Mouse (Mus musculus) MEL (cell line): ENCODE data around the gene Sumf1. TPM values are rescaled to one million over a fixed set of nuclear protein-coding genes. Genes with fewer than 3 reads are reported as not detected.

ENCODE experiments used
- DNase-seq: peaks from one replicate; pipeline ENCODE4 v3.0.0; 2011; ENCODE audit warnings: low read depth, low spot score
- H3K27ac ChIP-seq: 2 replicates; pipeline ENCODE4 v1.5.1; 2012; ENCODE audit warnings: low read depth, mild to moderate bottlenecking, control low read depth, low read length, moderate library complexity; ENCODE audit not compliant: control insufficient read depth
- H3K27me3 ChIP-seq, 2 experiments: fragments of 150-350 bp in 1 of 2; sonication (generic) in 1 of 2; 2 replicates each; pipeline ENCODE4 v1.6.1; 2012; ENCODE audit warnings: low read length in 2 of 2, mild to moderate bottlenecking in 2 of 2, improper control_type of control experiment in 1 of 2, moderate library complexity in 1 of 2; ENCODE audit not compliant: insufficient read depth in 2 of 2, control insufficient read depth in 1 of 2
- H3K36me3 ChIP-seq, 2 experiments: 2 replicates each; pipeline ENCODE4 v1.6.1; 2012 to 2014; ENCODE audit warnings: low read length in 2 of 2, improper control_type of control experiment in 1 of 2, inconsistent platforms in 1 of 2, mild to moderate bottlenecking in 1 of 2; ENCODE audit not compliant: insufficient read depth in 2 of 2, control insufficient read depth in 1 of 2
- H3K4me1 ChIP-seq, 2 experiments: fragments of 150-350 bp in 1 of 2; sonication (generic) in 1 of 2; 2 replicates each; pipeline ENCODE4 v1.6.1; 2012; ENCODE audit warnings: low read length in 2 of 2, improper control_type of control experiment in 1 of 2, mild to moderate bottlenecking in 1 of 2; ENCODE audit not compliant: insufficient read depth in 2 of 2, control insufficient read depth in 1 of 2
- H3K4me3 ChIP-seq, 2 experiments: fragments of 150-350 bp in 1 of 2; sonication (generic) in 1 of 2; 2 replicates each; pipeline ENCODE4 v1.5.1; 2012; ENCODE audit warnings: low read depth in 2 of 2, low read length in 2 of 2, mild to moderate bottlenecking in 2 of 2, moderate library complexity in 2 of 2, control low read depth in 1 of 2, improper control_type of control experiment in 1 of 2; ENCODE audit not compliant: control insufficient read depth in 1 of 2, insufficient read depth in 1 of 2
- H3K79me2 ChIP-seq: 2 replicates; pipeline ENCODE4 v1.6.1; 2012; ENCODE audit warnings: mild to moderate bottlenecking, low read length, moderate library complexity; ENCODE audit not compliant: control insufficient read depth, poor library complexity, insufficient read depth
- H3K9ac ChIP-seq: 2 replicates; pipeline ENCODE4 v1.6.1; 2012; ENCODE audit warnings: low read depth, mild to moderate bottlenecking, control low read depth, low read length, moderate library complexity; ENCODE audit not compliant: control insufficient read depth, poor library complexity, severe bottlenecking
- H3K9me3 ChIP-seq: fragments of 150-350 bp; sonication (generic); replicated peaks from 2 replicates; pipeline ENCODE4 v1.6.1; 2012; ENCODE audit warnings: mild to moderate bottlenecking, low read length, improper control_type of control experiment, moderate library complexity; ENCODE audit not compliant: insufficient read depth
- BHLHE40 ChIP-seq: IDR thresholded peaks from 2 replicates; pipeline ENCODE4 v1.6.1; 2012; ENCODE audit warnings: low read depth, mild to moderate bottlenecking, inconsistent platforms, low read length, improper control_type of control experiment, borderline replicate concordance
- CHD1 ChIP-seq: IDR thresholded peaks from 2 replicates; pipeline ENCODE4 v1.6.1; 2012; ENCODE audit warnings: low read depth, mild to moderate bottlenecking, inconsistent platforms, low read length, improper control_type of control experiment
- CTCF ChIP-seq, 3 experiments: IDR thresholded peaks in 2 of 3; conservative IDR thresholded peaks in 1 of 3; 2 replicates each; pipeline ENCODE4 v1.5.1; 2011 to 2012; ENCODE audit warnings: low read length in 3 of 3, low read depth in 2 of 3, mild to moderate bottlenecking in 2 of 3, improper control_type of control experiment in 1 of 3, inconsistent platforms in 1 of 3, mixed read lengths in 1 of 3, moderate library complexity in 1 of 3; ENCODE audit not compliant: control insufficient read depth in 1 of 3, insufficient read depth in 1 of 3, poor library complexity in 1 of 3, severe bottlenecking in 1 of 3
- GABPA ChIP-seq: IDR thresholded peaks from 2 replicates; pipeline ENCODE4 v1.6.1; 2012; ENCODE audit warnings: low read depth, mild to moderate bottlenecking, inconsistent platforms, low read length, improper control_type of control experiment, moderate library complexity
- JUND ChIP-seq: IDR thresholded peaks from 2 replicates; pipeline ENCODE4 v1.6.1; 2011; ENCODE audit warnings: low read depth, mild to moderate bottlenecking, improper control_type of control experiment, low read length
- MAX ChIP-seq: IDR thresholded peaks from 2 replicates; pipeline ENCODE4 v1.6.1; 2011; ENCODE audit warnings: low read length, improper control_type of control experiment
- MEF2A ChIP-seq: IDR thresholded peaks from 2 replicates; pipeline ENCODE4 v1.6.1; 2014; ENCODE audit warnings: low read depth, mild to moderate bottlenecking, inconsistent platforms, low read length, improper control_type of control experiment; ENCODE audit not compliant: poor library complexity, insufficient replicate concordance, severe bottlenecking; ENCODE audit errors: extremely low read depth
- MXI1 ChIP-seq: IDR thresholded peaks from 2 replicates; pipeline ENCODE4 v1.6.1; 2011; ENCODE audit warnings: mild to moderate bottlenecking, low read depth, low read length, improper control_type of control experiment
- NELFE ChIP-seq: IDR thresholded peaks from 2 replicates; pipeline ENCODE4 v1.6.1; 2011; ENCODE audit warnings: low read depth, low read length, improper control_type of control experiment
- POLR2AphosphoS2 ChIP-seq: IDR thresholded peaks from 2 replicates; pipeline ENCODE4 v1.6.1; 2011; ENCODE audit warnings: low read length, improper control_type of control experiment
- POLR2AphosphoS5 ChIP-seq: IDR thresholded peaks from 2 replicates; pipeline ENCODE4 v1.6.1; 2012; ENCODE audit warnings: low read depth, borderline replicate concordance, mild to moderate bottlenecking, inconsistent platforms, low read length, moderate library complexity, mixed read lengths
- RAD21 ChIP-seq: IDR thresholded peaks from 2 replicates; pipeline ENCODE4 v1.6.1; 2011; ENCODE audit warnings: mild to moderate bottlenecking, low read depth, low read length, improper control_type of control experiment
- RCOR1 ChIP-seq: IDR thresholded peaks from 2 replicates; pipeline ENCODE4 v1.6.1; 2012; ENCODE audit warnings: low read depth, mild to moderate bottlenecking, inconsistent platforms, low read length, improper control_type of control experiment
- SIN3A ChIP-seq: IDR thresholded peaks from 2 replicates; pipeline ENCODE4 v1.6.1; 2012; ENCODE audit warnings: low read length, improper control_type of control experiment, inconsistent platforms
- SMC3 ChIP-seq: IDR thresholded peaks from 2 replicates; pipeline ENCODE4 v1.6.1; 2011; ENCODE audit warnings: low read depth, low read length, improper control_type of control experiment
- UBTF ChIP-seq: IDR thresholded peaks from 2 replicates; pipeline ENCODE4 v1.6.1; 2012; ENCODE audit warnings: low read depth, mild to moderate bottlenecking, inconsistent platforms, low read length, improper control_type of control experiment, moderate library complexity, borderline replicate concordance; ENCODE audit not compliant: insufficient read depth
- ZC3H11A ChIP-seq: IDR thresholded peaks from 2 replicates; pipeline ENCODE4 v1.6.1; 2012; ENCODE audit warnings: low read depth, mild to moderate bottlenecking, inconsistent platforms, low read length, improper control_type of control experiment
- ZMIZ1 ChIP-seq: IDR thresholded peaks from 2 replicates; pipeline ENCODE4 v1.6.1; 2012; ENCODE audit warnings: low read depth, mild to moderate bottlenecking, inconsistent platforms, low read length, improper control_type of control experiment, moderate library complexity
- polyA plus RNA-seq, 2 experiments: library from polyadenylated mRNA; stranded (reverse) in 1 of 2; unstranded in 1 of 2; fragments of >175 nt in 1 of 2; fragments of >200 nt in 1 of 2; gene quantifications; 2 replicates each; pipeline versions ENCODE4 v1.2.1 to v1.2.4; 2012; ENCODE audit warnings: low replicate concordance in 2 of 2, low read depth in 1 of 2; ENCODE audit not compliant: insufficient read length in 2 of 2, insufficient read depth in 1 of 2, missing spikeins in 1 of 2
- total RNA-seq: library from RNA; depleted of rRNA; stranded (reverse); fragments of 300-350 nt; gene quantifications from 2 replicates; pipeline ENCODE4 v1.2.3, GENCODE M21; 2012

The Sumf1 gene
- total and polyA plus RNA-seq, 3 experiments, result 9.4 to 11.2 TPM; not detected in 1

DNA sequence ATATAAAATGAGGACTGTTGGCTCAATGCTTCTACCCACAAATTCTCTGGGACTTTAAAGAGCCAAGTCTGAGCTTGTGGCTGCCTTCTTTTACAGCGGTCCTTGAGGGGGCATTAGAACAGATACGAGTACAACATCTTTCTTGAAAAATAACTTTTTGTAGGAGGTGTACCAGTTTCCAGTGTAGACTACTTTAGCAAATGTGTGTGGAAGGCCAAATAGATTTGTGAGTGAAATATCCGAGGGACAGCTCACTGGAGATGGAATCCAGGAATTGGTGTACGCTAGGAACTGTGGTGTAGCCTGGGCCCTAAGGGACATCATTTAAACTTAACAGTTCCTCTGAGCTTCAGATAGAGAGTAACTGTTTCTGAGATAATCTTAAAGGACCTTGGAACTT lies 39.0 kb upstream of the Sumf1 start:
- Histone ChIP-seq H3K9me3 (no peaks in the 10 kb centered on the region), H3K27ac (no peak overlapping the region), H3K4me1 (no peaks in the 10 kb centered on the region), H3K4me3 (no peak overlapping the region), H3K27me3 (no peaks in the 10 kb centered on the region), H3K9ac (no peak overlapping the region), H3K36me3 (no peaks in the 10 kb centered on the region; a peak in 2 of 4 replicates), H3K79me2 (no peaks in the 10 kb centered on the region; the same call in 1 of the 2 replicates)
- no peak for TF ChIP-seq BHLHE40
- no peak for TF ChIP-seq MAX
- no peak for TF ChIP-seq GABPA
- TF ChIP-seq CHD1, result no peak
- TF ChIP-seq CTCF (IDR thresholded peaks at IDR 0.05 in 2 of 3, conservative IDR thresholded peaks at IDR 0.05 in 1 of 3; ENCODE audit: control insufficient read depth in 1 of 3, insufficient read depth in 1 of 3, low read depth in 2 of 3, low read length in 3 of 3, poor library complexity in 1 of 3, severe bottlenecking in 1 of 3), result no peak
- TF ChIP-seq ZC3H11A, result no peak
- no peak for TF ChIP-seq POLR2AphosphoS2
- no peak for TF ChIP-seq RCOR1
- TF ChIP-seq NELFE, result no peak
- no peak for TF ChIP-seq ZMIZ1
- no peak for TF ChIP-seq JUND
- no peak for TF ChIP-seq POLR2AphosphoS5
- TF ChIP-seq RAD21, result no peak
- DNase-seq, result no peak

- Histone ChIP-seq H3K4me3 (no peak overlapping the region), H3K27me3 (no peaks in the 10 kb centered on the region), H3K9me3 (no peaks in the 10 kb centered on the region), H3K9ac (no peak overlapping the region), H3K79me2 (no peaks in the 10 kb centered on the region; the same call in 1 of the 2 replicates), H3K36me3 (no peaks in the 10 kb centered on the region; a peak in 2 of 4 replicates), H3K27ac (no peak overlapping the region), H3K4me1 (no peaks in the 10 kb centered on the region)
- TF ChIP-seq MEF2A, result no peak
- TF ChIP-seq UBTF, result no peak
- no peak for TF ChIP-seq GABPA
- no peak for TF ChIP-seq JUND
- TF ChIP-seq SMC3, result no peak
- no peak for TF ChIP-seq MXI1
- TF ChIP-seq SIN3A, result no peak
- no peak for TF ChIP-seq POLR2AphosphoS5
- TF ChIP-seq RAD21, result no peak
- DNase-seq, result no peak
Measured at GRCm38 (mm10) chr6:108222875-108223274, 37.5 kb upstream of the Sumf1 start.
